Mouse (Mus musculus): ENCODE measurements around the gene Mcf2. TPM values are rescaled to one million over a fixed set of nuclear protein-coding genes. Genes with fewer than 3 reads are reported as not detected.

The Mcf2 gene
- total RNA-seq (2021), result 0.15 TPM in 1 of 2 replicates, not detected in the other
- long read RNA-seq, experiment 1, result 0 reads
- long read RNA-seq, experiment 2, result 0 reads

DNA sequence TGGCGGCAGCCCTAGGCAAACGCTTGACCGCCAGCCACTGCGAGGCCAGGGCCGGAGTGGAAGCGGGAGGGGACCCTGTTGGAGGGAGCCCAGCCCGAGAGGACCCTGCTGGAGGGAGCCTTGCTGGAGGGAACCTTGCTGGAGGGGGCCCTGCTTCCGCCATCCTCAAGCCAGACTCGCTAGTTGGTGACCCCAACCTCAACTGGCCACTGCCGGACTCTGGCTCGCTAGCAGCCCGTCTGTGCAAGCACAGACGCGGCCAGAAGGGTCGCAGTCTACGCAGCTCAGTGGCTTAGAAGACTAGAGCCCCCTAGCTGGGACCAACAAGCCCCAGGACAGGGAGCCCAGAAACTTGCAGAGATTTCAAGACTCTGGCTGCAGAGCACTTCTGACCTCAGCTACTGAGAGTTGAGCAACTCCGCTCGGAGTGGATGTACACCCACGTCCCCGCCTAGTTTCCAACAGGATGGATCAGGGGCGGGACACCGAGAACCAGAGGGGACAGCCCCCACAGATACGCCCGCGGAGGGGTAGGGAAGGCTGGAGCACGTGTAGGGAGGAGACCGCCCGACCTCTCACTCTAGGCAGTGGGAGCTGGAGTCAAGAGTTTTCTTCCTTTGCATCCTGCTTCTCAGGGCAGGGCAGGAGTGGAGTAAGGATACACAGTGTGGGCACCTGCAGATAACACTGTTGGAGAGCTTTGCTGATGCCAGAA, at the start of gene Mcf2:
Gene Mcf2, minus strand, starts transcription at position 346 of the 715 bp plus-strand sequence.
- DNase-seq, result peak; percentile 11

- no peak for DNase-seq
Measured at GRCm38 (mm10) chrX:60187726-60188125, 8.8 kb upstream of the Mcf2 start.

GRCm38 (mm10) chrX:60182611-60183010, 3.7 kb upstream of the Mcf2 start:
- DNase-seq, result no peak

- DNase-seq, result peak; percentile 4
Measured at GRCm38 (mm10) chrX:60178025-60178743, 705 bp downstream of the Mcf2 start.

GRCm38 (mm10) chrX:60170106-60170505, 8.8 kb downstream of the Mcf2 start:
- DNase-seq, result no peak

GRCm38 (mm10) chrX:60169511-60169910, 9.4 kb downstream of the Mcf2 start:
- no peak for DNase-seq

- DNase-seq, result no peak
Measured at GRCm38 (mm10) chrX:60168796-60169195, 10.1 kb downstream of the Mcf2 start.

DNA sequence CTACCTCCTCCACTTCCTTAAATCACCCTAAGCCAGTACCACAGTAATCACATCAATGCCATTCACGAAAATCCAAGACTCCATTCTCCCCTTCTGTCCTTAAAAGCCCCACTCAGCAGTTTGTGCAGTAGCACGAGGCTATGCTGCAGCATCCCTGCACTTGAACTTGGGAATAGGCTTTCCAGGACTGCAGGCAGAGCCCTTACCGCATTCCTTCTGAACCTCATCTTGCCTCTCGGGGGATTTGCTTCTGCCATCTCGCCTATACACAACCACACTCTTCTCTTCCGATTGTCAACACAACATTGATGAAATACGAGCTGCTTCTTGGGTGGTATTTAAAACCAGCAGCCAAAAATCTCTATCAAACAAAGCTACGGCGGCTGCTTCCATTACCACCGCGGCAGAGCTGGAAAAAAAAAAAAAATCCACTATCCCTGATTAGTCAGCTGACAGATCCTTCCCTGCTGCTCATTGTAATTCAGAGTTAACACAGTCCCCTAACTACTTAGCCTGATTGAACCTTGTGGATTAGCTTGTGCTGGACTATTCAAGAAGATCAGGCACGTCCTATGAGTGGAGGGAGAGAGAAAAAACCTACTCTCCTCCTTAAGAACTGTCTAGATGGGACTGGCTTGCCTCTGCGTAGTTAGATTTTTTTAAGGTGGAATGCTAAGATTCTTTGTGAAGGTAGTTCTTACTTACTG, 31.5 kb downstream of the Mcf2 start:
- DNase-seq, result no peak

DNA sequence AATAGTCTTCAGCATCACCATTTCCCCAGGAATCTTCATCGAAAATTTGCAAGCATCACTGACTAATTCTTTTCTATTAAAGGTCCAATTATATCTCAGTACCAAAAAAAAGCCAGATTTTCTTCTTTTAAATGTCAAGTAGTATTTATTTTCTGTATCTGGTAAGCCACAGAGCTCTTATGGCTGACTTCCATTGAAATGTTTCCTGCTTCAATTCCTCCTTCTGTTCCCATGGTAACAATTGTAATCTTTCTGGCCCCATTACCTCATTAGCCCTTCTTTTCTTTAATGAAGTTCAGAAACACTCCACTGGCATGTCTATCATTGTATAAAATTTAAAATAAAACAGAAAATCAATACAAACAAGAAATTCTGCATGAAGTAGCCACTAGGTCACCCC, 103.5 kb downstream of the Mcf2 start:
- no peak for DNase-seq

DNA sequence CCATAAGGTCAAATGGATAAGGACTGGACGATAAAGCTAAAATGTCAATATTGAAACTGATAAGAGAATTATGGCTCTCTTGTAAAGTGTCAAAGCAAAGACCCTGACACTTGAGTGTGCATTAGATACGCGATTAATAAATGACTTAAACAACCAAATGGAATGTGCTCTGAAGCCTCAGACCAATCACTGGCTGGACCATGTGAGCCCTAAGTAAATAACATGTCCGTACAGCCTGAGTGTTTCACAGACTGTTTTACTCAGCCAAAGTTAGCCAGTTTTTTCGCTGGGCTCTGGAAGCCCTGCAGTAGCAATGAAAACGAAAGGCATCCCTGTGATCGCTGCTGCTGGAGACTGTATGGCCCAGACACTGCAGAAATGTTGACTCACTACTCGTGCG, 123.7 kb downstream of the Mcf2 start:
- DNase-seq, result no peak

DNA sequence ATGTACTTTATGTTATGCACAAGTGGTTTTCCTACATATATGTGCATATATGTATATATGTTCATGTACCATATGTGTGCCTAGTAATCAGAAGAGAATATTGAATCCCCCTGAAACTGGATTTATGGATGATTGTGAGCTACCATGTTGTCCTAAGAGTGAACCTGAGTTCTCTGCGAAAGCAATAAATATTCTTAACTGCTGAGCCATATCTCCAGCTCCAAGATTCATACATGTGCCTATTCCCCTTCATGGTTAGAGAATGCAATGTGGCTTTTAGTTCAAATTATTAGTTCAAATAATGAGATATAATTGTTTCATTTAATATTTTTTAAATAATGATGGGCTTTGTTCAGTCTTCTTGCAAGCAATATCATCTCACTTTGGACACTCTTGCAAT, 124.1 kb downstream of the Mcf2 start:
- no peak for DNase-seq

GRCm38 (mm10) chrX:60026654-60027053, 152.2 kb downstream of the Mcf2 start:
- peak; percentile 11 for DNase-seq

- no peak for DNase-seq
Measured at GRCm38 (mm10) chrX:60021595-60021994, 157.3 kb downstream of the Mcf2 start.

DNA sequence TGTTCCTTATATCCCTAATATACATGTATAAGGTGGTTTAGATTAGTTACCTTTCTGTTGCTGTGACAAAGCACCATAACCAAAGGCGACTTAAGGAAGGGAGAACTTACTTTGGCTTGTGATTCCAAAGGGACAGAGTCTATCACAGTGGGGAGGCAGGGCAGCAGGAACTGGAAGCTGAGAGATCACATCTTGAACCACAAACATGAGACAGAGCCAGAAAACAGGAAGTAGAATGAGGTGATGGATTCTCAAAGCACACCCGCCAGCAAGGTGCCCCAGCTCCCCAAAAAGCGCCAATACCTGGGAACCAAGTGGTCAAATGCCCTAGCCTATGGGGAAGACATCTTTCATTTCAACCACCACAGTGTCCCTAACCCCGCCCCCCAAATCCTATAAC, 157.9 kb downstream of the Mcf2 start:
- no peak for DNase-seq

GRCm38 (mm10) chrX:60014588-60014987, 164.3 kb downstream of the Mcf2 start:
- no peak for DNase-seq

DNA sequence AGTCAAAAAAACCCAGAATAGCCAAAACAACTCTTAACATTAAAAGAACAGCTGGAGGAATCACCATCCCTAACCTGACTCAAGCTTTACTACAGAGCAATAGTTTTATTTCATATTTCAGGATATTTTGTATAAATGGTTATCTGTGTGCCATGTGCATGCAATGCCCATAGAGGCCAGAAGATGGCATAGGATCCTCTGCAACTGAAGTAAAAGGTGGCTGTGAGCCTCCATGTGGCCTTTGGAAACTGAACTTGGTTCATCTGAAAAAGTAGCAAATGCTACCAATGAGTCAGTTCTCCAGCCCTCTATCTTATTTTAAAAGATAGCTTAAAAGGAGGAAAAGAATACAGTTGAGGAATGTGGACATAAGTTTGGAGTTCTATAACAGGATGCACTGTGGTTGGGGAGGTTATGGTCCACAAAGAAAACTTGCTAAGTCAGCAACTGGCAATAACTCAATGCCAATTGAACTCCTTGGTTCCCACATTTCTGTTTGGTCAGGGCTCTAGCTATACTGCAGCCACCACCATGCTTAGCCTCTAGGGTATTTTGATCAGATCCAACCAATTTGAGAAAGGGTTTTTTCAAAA, 165.7 kb downstream of the Mcf2 start:
- DNase-seq, result peak; percentile 48

Other genes with a start within 250 kb of the Mcf2 start
- gene F9, start 179.6 kb downstream of the Mcf2 start, total RNA-seq (2021), result 0.53 and 12.0 TPM in 2 replicates